Mouse (Mus musculus) brain, embryonic 14.5 days (tissue): ENCODE results near the gene Wdr90.

Experiments
- CTCF ChIP-seq: fragments of 200-500 bp; IDR thresholded peaks from 2 replicates; pipeline ENCODE4 v1.5.1; 2012; ENCODE audit warnings: inconsistent platforms, mild to moderate bottlenecking, moderate library complexity, borderline replicate concordance; ENCODE audit not compliant: insufficient read depth, insufficient read length; ENCODE audit errors: extremely low read depth
- POLR2A ChIP-seq: fragments of 200-500 bp; IDR thresholded peaks from 2 replicates; pipeline ENCODE4 v1.6.1; 2012; ENCODE audit warnings: mild to moderate bottlenecking, inconsistent platforms, borderline replicate concordance; ENCODE audit not compliant: poor library complexity, insufficient read depth, insufficient read length, severe bottlenecking; ENCODE audit errors: extremely low read depth

DNA sequence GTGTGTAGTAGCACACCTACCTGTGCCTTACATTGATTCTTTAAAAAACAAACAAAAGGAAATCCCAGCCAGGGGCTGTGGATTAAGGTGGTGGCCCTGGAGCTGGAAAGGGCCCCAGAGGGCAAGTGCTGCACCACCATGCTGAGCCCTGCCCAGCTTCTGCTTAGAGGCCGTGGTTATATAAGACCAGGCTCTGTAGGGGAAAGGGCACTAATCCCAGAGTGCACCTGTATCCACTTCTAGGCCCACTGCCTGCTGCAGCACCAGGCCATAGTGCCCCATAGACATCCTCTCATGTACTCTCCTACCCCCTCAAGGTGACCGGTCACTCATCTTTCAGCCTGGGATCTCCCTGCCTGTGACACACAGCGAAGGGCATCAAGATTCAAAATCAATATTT lies 4.9 kb upstream of the Wdr90 start:
- no peak for TF ChIP-seq CTCF
- TF ChIP-seq POLR2A, result no peak
